In the genomic region with DNA sequence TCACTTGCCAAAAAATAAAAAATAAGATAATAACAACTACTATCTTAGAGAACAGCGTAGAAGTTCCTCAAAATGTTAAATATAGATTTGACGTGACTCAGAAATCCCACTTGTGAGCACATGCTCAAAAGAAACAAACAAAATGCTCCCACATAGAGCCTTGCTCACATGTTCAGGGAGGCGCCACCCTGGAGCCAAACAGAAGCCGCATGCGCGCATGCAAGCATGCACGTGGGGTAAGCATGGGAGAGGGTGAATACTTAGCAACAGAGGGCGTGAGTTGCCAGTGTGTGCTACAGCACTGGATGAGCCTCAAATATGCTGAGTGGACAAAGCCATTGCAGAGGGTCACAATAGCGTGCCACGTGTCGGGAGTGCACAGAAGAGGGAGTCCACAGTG, we compare ENCODE assay signal across 15 mouse cellular contexts. TPM values are rescaled to one million over a fixed set of nuclear protein-coding genes. Genes with fewer than 3 reads are reported as not detected.
DNase-seq lines count a peak whose midpoint lies in the region; ATAC-seq and TF ChIP-seq lines count a peak whose summit lies in the region.
"Had no signal": no experiment of that assay in that cellular context is flagged by ENCODE, and none has a peak within 500 bp of the region (broad histone marks: within the 10 kb centered on the region; RNA-seq: fewer than 3 reads in every experiment).

No protein-coding gene starts in this region.

- peak; percentile 84 for ATAC-seq in monocyte, adult 5-6 weeks (replicated peaks; ENCODE audit: insufficient number of reproducible peaks, low FRiP score, low TSS enrichment, poor library complexity, severe bottlenecking)
- no peak for ATAC-seq in hindbrain, embryonic 14.5 days (ENCODE audit: low FRiP score)
- ATAC-seq: forebrain, embryonic 15.5 days had no signal

- H3K79me2 ChIP-seq in MEL (ENCODE audit: control insufficient read depth, insufficient read depth, low read length, poor library complexity): no peaks in the 10 kb centered on the region

- TF ChIP-seq RAD21 in MEL (IDR thresholded peaks at IDR 0.05; ENCODE audit: low read depth, low read length): no peak

- no peaks in the 10 kb centered on the region for H3K27me3 ChIP-seq in kidney, adult 2 months (replicated peaks; ENCODE audit: control insufficient read depth, insufficient read depth, low read length)
- H3K27me3 ChIP-seq in MEL (ENCODE audit: control insufficient read depth in 1 of 2, insufficient read depth in 2 of 2, low read length in 2 of 2): no peaks in the 10 kb centered on the region
- H3K27me3 ChIP-seq in limb, embryonic 10.5 days (ENCODE audit: low read depth, poor library complexity, severe bottlenecking): no peaks in the 10 kb centered on the region
- H3K27me3 ChIP-seq in hindbrain, embryonic 14.5 days (ENCODE audit: control insufficient read depth, insufficient read depth, low read length): no peaks in the 10 kb centered on the region
- H3K27me3 ChIP-seq: forebrain, embryonic 15.5 days had no signal

- 0 out of 2 replicates have a peak overlapping the region, but pooled peaks have one; percentile 0 for H3K9ac ChIP-seq in MEL (ENCODE audit: control insufficient read depth, low read depth, low read length, poor library complexity, severe bottlenecking)
- H3K9ac ChIP-seq in hindbrain, embryonic 14.5 days: no peak overlapping the region
- H3K9ac ChIP-seq: forebrain, embryonic 15.5 days; hindbrain, embryonic 13.5 days had no signal

- H3K4me1 ChIP-seq in kidney, adult 2 months (ENCODE audit: control insufficient read depth, insufficient read depth, low read length): peaks cover 5% of the 10 kb centered on the region; the same call in 1 of the 2 replicates
- H3K4me1 ChIP-seq in MEL (ENCODE audit: control insufficient read depth in 1 of 2, insufficient read depth in 2 of 2, low read length in 2 of 2): peaks cover 6 to 33% of the 10 kb centered on the region in 2 experiments
- H3K4me1 ChIP-seq in limb, embryonic 10.5 days: peaks cover 13% of the 10 kb centered on the region
- H3K4me1 ChIP-seq in hindbrain, embryonic 14.5 days (replicated peaks; ENCODE audit: control insufficient read depth, insufficient read depth, low read length): no peaks in the 10 kb centered on the region
- H3K4me1 ChIP-seq: forebrain, embryonic 15.5 days had no signal

- intact Hi-C loops in heart, postnatal 25 days (cut with DNase I): no loop called here

- no peak for TF ChIP-seq CTCF in kidney, adult 2 months (conservative IDR thresholded peaks at IDR 0.05; ENCODE audit: insufficient read depth, insufficient read length, low read depth, low read length)
- TF ChIP-seq CTCF in MEL (IDR thresholded peaks at IDR 0.05 in 2 of 3, conservative IDR thresholded peaks at IDR 0.05 in 1 of 3; ENCODE audit: control insufficient read depth in 1 of 3, insufficient read depth in 1 of 3, low read depth in 2 of 3, low read length in 3 of 3, poor library complexity in 1 of 3, severe bottlenecking in 1 of 3): no peak; a peak in 1 of 6 replicates

- no peak overlapping the region for H3K4me3 ChIP-seq in kidney, adult 2 months (ENCODE audit: insufficient read depth, low read depth, low read length)
- no peak overlapping the region for H3K4me3 ChIP-seq in MEL (ENCODE audit: control insufficient read depth in 1 of 2, insufficient read depth in 1 of 2, low read depth in 2 of 2, low read length in 2 of 2)
- H3K4me3 ChIP-seq in limb, embryonic 10.5 days: no peak overlapping the region
- H3K4me3 ChIP-seq in hindbrain, embryonic 14.5 days (replicated peaks; ENCODE audit: low read length): no peak overlapping the region
- H3K4me3 ChIP-seq: forebrain, embryonic 15.5 days; hindbrain, embryonic 13.5 days; midbrain, embryonic 10.5 days had no signal

- no peak overlapping the region for H3K27ac ChIP-seq in kidney, adult 2 months (ENCODE audit: insufficient read depth, low read depth, low read length)
- no peak overlapping the region for H3K27ac ChIP-seq in MEL (ENCODE audit: control insufficient read depth, low read depth, low read length)
- H3K27ac ChIP-seq in limb, embryonic 10.5 days: no peak overlapping the region
- no peak overlapping the region for H3K27ac ChIP-seq in hindbrain, embryonic 14.5 days
- H3K27ac ChIP-seq: forebrain, embryonic 15.5 days; hindbrain, embryonic 13.5 days; midbrain, embryonic 10.5 days had no signal

- no peak overlapping the region for H3K4me2 ChIP-seq in hindbrain, embryonic 14.5 days (replicated peaks)
- H3K4me2 ChIP-seq: forebrain, embryonic 15.5 days; hindbrain, embryonic 13.5 days had no signal

- H3K9me3 ChIP-seq in MEL (replicated peaks; ENCODE audit: insufficient read depth, low read length): no peaks in the 10 kb centered on the region
- H3K9me3 ChIP-seq in limb, embryonic 10.5 days (replicated peaks): no peaks in the 10 kb centered on the region
- H3K9me3 ChIP-seq in hindbrain, embryonic 14.5 days (ENCODE audit: control insufficient read depth, low read length): 0 out of 2 replicates have a peak, but pooled peaks cover 4% of the 10 kb centered on the region
- H3K9me3 ChIP-seq: forebrain, embryonic 15.5 days; hindbrain, embryonic 13.5 days; midbrain, embryonic 10.5 days had no signal

- no peaks in the 10 kb centered on the region for H3K36me3 ChIP-seq in kidney, adult 2 months (ENCODE audit: control insufficient read depth, insufficient read depth, low read length)
- peaks cover 0 to 17% of the 10 kb centered on the region in 2 experiments; a peak in 2 of 4 replicates for H3K36me3 ChIP-seq in MEL (ENCODE audit: control insufficient read depth in 1 of 2, insufficient read depth in 2 of 2, low read length in 2 of 2)
- no peaks in the 10 kb centered on the region for H3K36me3 ChIP-seq in limb, embryonic 10.5 days
- no peaks in the 10 kb centered on the region for H3K36me3 ChIP-seq in hindbrain, embryonic 14.5 days (replicated peaks; ENCODE audit: control insufficient read depth, insufficient read depth)
- H3K36me3 ChIP-seq: forebrain, embryonic 15.5 days; hindbrain, embryonic 13.5 days; midbrain, embryonic 10.5 days had no signal

- no peak for TF ChIP-seq POLR2A in kidney, adult 2 months (IDR thresholded peaks at IDR 0.05; ENCODE audit: low read depth, low read length)
- TF ChIP-seq POLR2A in MEL (IDR thresholded peaks at IDR 0.05; ENCODE audit: control insufficient read depth in 1 of 2, insufficient read depth in 1 of 2, low read depth in 1 of 2, low read length in 2 of 2, poor library complexity in 1 of 2): no peak

- whole genome bisulfite sequencing in kidney, adult 2 months: 86% methylated on average over 11 of the region's 11 CpGs
- 85% methylated on average over 11 of the region's 11 CpGs for WGBS in limb, embryonic 10.5 days
- WGBS in hindbrain, embryonic 14.5 days: 70% methylated on average over 11 of the region's 11 CpGs

- DNase-seq in kidney, adult 2 months: peak; percentile 17
- DNase-seq in kidney, adult 8-10 months: no peak
- DNase-seq in MEL (ENCODE audit: low read depth, low spot score): peak; percentile 77
- peak; percentile 62 for DNase-seq in heart, postnatal 25 days (ENCODE audit: low spot score)
- DNase-seq in limb, embryonic 10.5 days (ENCODE audit: low spot score): no peak
- DNase-seq in kidney, postnatal 36 days: no peak
- DNase-seq in hindbrain, embryonic 14.5 days (ENCODE audit: low spot score): no peak
- DNase-seq: adrenal gland, postnatal 14 days; embryo, embryonic 11 days; thymus, adult 18-20 months had no signal

- TF ChIP-seq EP300 in MEL (IDR thresholded peaks at IDR 0.05; ENCODE audit: low read depth in 1 of 2, low read length in 2 of 2): peak; percentile 59; a peak in 2 of 4 replicates

TF ChIP-seq in MEL, 35 proteins besides CTCF, POLR2A, EP300 and RAD21 (continues in another document):
- TF ChIP-seq MAFK (IDR thresholded peaks at IDR 0.05; ENCODE audit: borderline replicate concordance, low read depth, low read length) (peak; percentile 76; the same call in 1 of the 2 replicates), RCOR1 (IDR thresholded peaks at IDR 0.05; ENCODE audit: low read depth, low read length) (peak; percentile 15; the same call in 1 of the 2 replicates)

RNA-seq across cellular contexts. Expression of gene Engase, which starts 19.7 kb away (rescaled TPM):
- polyA plus RNA-seq in kidney, adult 2 months (2012; rRNA removed): 10.5 and 12.3 TPM in 2 replicates
- total RNA-seq in MEL (2012; rRNA removed): 15.3 and 19.7 TPM in 2 replicates
- polyA plus RNA-seq in MEL (2012; ENCODE audit: insufficient read depth in 1 of 2, insufficient read length in 2 of 2, low read depth in 1 of 2, low replicate concordance in 2 of 2, missing spikeins in 1 of 2): 10 to 100 TPM in 1 of 2 experiments, not detected in 1; 23.5 TPM
- 1 to 10 TPM; 5.7 to 6.3 TPM for total RNA-seq in heart, postnatal 25 days (2021)
- 9.4 to 14.5 TPM (median 13.7 TPM) in 3 replicates for total RNA-seq in monocyte, adult 5-6 weeks (2017)
- polyA plus RNA-seq in limb, embryonic 10.5 days (2016; fragmentation: Nextera tagmentation; extraction: Ambion mirVana): 7.1 and 8.8 TPM in 2 replicates
- polyA plus RNA-seq in hindbrain, embryonic 14.5 days (2014; fragmentation: Nextera tagmentation; extraction: Ambion mirVana): 5.0 and 7.4 TPM in 2 replicates

RNA-seq across cellular contexts. Expression of gene C1qtnf1, which starts 28.9 kb away (rescaled TPM):
- polyA plus RNA-seq in kidney, adult 2 months (2012; rRNA removed): 22.8 and 24.2 TPM in 2 replicates
- total RNA-seq in MEL (2012; rRNA removed): 0.07 and 0.27 TPM in 2 replicates
- polyA plus RNA-seq in MEL (2012; ENCODE audit: insufficient read depth in 1 of 2, insufficient read length in 2 of 2, low read depth in 1 of 2, low replicate concordance in 2 of 2, missing spikeins in 1 of 2): under 1 TPM in 1 of 2 experiments, not detected in 1; 0.72 TPM
- total RNA-seq in heart, postnatal 25 days (2021): 10 to 100 TPM; 17.7 to 31.0 TPM
- not detected in 3 replicates for total RNA-seq in monocyte, adult 5-6 weeks (2017)
- 1.9 and 3.1 TPM in 2 replicates for polyA plus RNA-seq in limb, embryonic 10.5 days (2016; fragmentation: Nextera tagmentation; extraction: Ambion mirVana)
- polyA plus RNA-seq in hindbrain, embryonic 14.5 days (2014; fragmentation: Nextera tagmentation; extraction: Ambion mirVana): 5.0 and 5.2 TPM in 2 replicates
- total RNA-seq: neutrophil, adult 5-6 weeks had no signal

RNA-seq across cellular contexts. Expression of gene Cant1, which starts 38.1 kb away (rescaled TPM):
- 42.6 and 53.0 TPM in 2 replicates for polyA plus RNA-seq in kidney, adult 2 months (2012; rRNA removed)
- total RNA-seq in MEL (2012; rRNA removed): 25.8 and 26.0 TPM in 2 replicates
- 100 to 1,000 TPM in 1 of 2 experiments, 10 to 100 TPM in 1; 34.4 to 145 TPM for polyA plus RNA-seq in MEL (2012; ENCODE audit: insufficient read depth in 1 of 2, insufficient read length in 2 of 2, low read depth in 1 of 2, low replicate concordance in 2 of 2, missing spikeins in 1 of 2)
- 10 to 100 TPM; 16.0 to 17.2 TPM for total RNA-seq in heart, postnatal 25 days (2021)
- total RNA-seq in monocyte, adult 5-6 weeks (2017): 16.7 to 31.7 TPM (median 22.8 TPM) in 3 replicates
- polyA plus RNA-seq in limb, embryonic 10.5 days (2016; fragmentation: Nextera tagmentation; extraction: Ambion mirVana): 24.1 and 25.9 TPM in 2 replicates
- 25.4 and 26.9 TPM in 2 replicates for polyA plus RNA-seq in hindbrain, embryonic 14.5 days (2014; fragmentation: Nextera tagmentation; extraction: Ambion mirVana)

RNA-seq across cellular contexts. Expression of gene Lgals3bp, which starts 55.0 kb away (rescaled TPM):
- 360 and 363 TPM in 2 replicates for polyA plus RNA-seq in kidney, adult 2 months (2012; rRNA removed)
- 1.4 and 3.0 TPM in 2 replicates for total RNA-seq in MEL (2012; rRNA removed)
- polyA plus RNA-seq in MEL (2012; ENCODE audit: insufficient read depth in 1 of 2, insufficient read length in 2 of 2, low read depth in 1 of 2, low replicate concordance in 2 of 2, missing spikeins in 1 of 2): 10 to 100 TPM in 1 of 2 experiments, not detected in 1; 18.3 TPM
- 10 to 100 TPM; 19.2 to 24.0 TPM for total RNA-seq in heart, postnatal 25 days (2021)
- total RNA-seq in monocyte, adult 5-6 weeks (2017): 16.7 to 76.6 TPM (median 44.4 TPM) in 3 replicates
- polyA plus RNA-seq in limb, embryonic 10.5 days (2016; fragmentation: Nextera tagmentation; extraction: Ambion mirVana): 2.7 and 3.4 TPM in 2 replicates
- polyA plus RNA-seq in hindbrain, embryonic 14.5 days (2014; fragmentation: Nextera tagmentation; extraction: Ambion mirVana): 4.0 and 4.7 TPM in 2 replicates

Comparison
In these comparisons a context has a peak if more than half of its experiments do, and no peak if none do; other contexts are left out.
1. DNase-seq: peak in kidney, adult 2 months (single experiment), MEL (single experiment) and heart, postnatal 25 days (single experiment); none in kidney, adult 8-10 months (0 of 2), limb, embryonic 10.5 days (single experiment), kidney, postnatal 36 days (0 of 2) and hindbrain, embryonic 14.5 days (single experiment).